Comparison of ENCODE assay signal across 9 mouse cellular contexts in genomic region chr12:105637554-105637953, GRCm38 (mm10).
DNase-seq lines count a peak whose midpoint lies in the region.
"Had no signal": no experiment of that assay in that cellular context is flagged by ENCODE, and none has a peak within 500 bp of the region (broad histone marks: within the 10 kb centered on the region; RNA-seq: fewer than 3 reads in every experiment).

No protein-coding gene starts in this region.

- peak; percentile 30 for DNase-seq in kidney, postnatal 10 days
- no peak for DNase-seq in kidney, adult 9 months
- DNase-seq in 3T3-L1 (ENCODE audit: low read depth, low spot score) (peak; percentile 10), 416B (ENCODE audit: low read depth) (peak; percentile 8), ZHBTc4 (ENCODE audit: low read depth, low spot score) (peak; percentile 51), adipocyte (ENCODE audit: low spot score) (no peak), MN1 (ENCODE audit: low spot score) (no peak)
- DNase-seq: adrenal gland, postnatal 14 days; cerebellum, adult 11 months had no signal

Comparison
In these comparisons a context has a peak if more than half of its experiments do, and no peak if none do; other contexts are left out.
1. DNase-seq: peak in kidney, postnatal 10 days (single experiment), 3T3-L1 (single experiment), 416B (single experiment) and ZHBTc4 (single experiment); none in kidney, adult 9 months (single experiment), adipocyte (single experiment) and MN1 (single experiment).